Mouse (Mus musculus) MEL (cell line): Measurements from ENCODE around the gene Nhsl2. TPM values are rescaled to one million over a fixed set of nuclear protein-coding genes. Genes with fewer than 3 reads are reported as not detected.

Experiments used
- DNase-seq: peaks from one replicate; pipeline ENCODE4 v3.0.0; 2011; ENCODE audit warnings: low read depth, low spot score
- H3K27ac ChIP-seq: 2 replicates; pipeline ENCODE4 v1.5.1; 2012; ENCODE audit warnings: low read depth, mild to moderate bottlenecking, control low read depth, low read length, moderate library complexity; ENCODE audit not compliant: control insufficient read depth
- H3K27me3 ChIP-seq, 2 experiments: fragments of 150-350 bp in 1 of 2; sonication (generic) in 1 of 2; 2 replicates each; pipeline ENCODE4 v1.6.1; 2012; ENCODE audit warnings: low read length in 2 of 2, mild to moderate bottlenecking in 2 of 2, improper control_type of control experiment in 1 of 2, moderate library complexity in 1 of 2; ENCODE audit not compliant: insufficient read depth in 2 of 2, control insufficient read depth in 1 of 2
- H3K36me3 ChIP-seq, 2 experiments: 2 replicates each; pipeline ENCODE4 v1.6.1; 2012 to 2014; ENCODE audit warnings: low read length in 2 of 2, improper control_type of control experiment in 1 of 2, inconsistent platforms in 1 of 2, mild to moderate bottlenecking in 1 of 2; ENCODE audit not compliant: insufficient read depth in 2 of 2, control insufficient read depth in 1 of 2
- H3K4me1 ChIP-seq, 2 experiments: fragments of 150-350 bp in 1 of 2; sonication (generic) in 1 of 2; 2 replicates each; pipeline ENCODE4 v1.6.1; 2012; ENCODE audit warnings: low read length in 2 of 2, improper control_type of control experiment in 1 of 2, mild to moderate bottlenecking in 1 of 2; ENCODE audit not compliant: insufficient read depth in 2 of 2, control insufficient read depth in 1 of 2
- H3K4me3 ChIP-seq, 2 experiments: fragments of 150-350 bp in 1 of 2; sonication (generic) in 1 of 2; 2 replicates each; pipeline ENCODE4 v1.5.1; 2012; ENCODE audit warnings: low read depth in 2 of 2, low read length in 2 of 2, mild to moderate bottlenecking in 2 of 2, moderate library complexity in 2 of 2, control low read depth in 1 of 2, improper control_type of control experiment in 1 of 2; ENCODE audit not compliant: control insufficient read depth in 1 of 2, insufficient read depth in 1 of 2
- H3K79me2 ChIP-seq: 2 replicates; pipeline ENCODE4 v1.6.1; 2012; ENCODE audit warnings: mild to moderate bottlenecking, low read length, moderate library complexity; ENCODE audit not compliant: control insufficient read depth, poor library complexity, insufficient read depth
- H3K9ac ChIP-seq: 2 replicates; pipeline ENCODE4 v1.6.1; 2012; ENCODE audit warnings: low read depth, mild to moderate bottlenecking, control low read depth, low read length, moderate library complexity; ENCODE audit not compliant: control insufficient read depth, poor library complexity, severe bottlenecking
- H3K9me3 ChIP-seq: fragments of 150-350 bp; sonication (generic); replicated peaks from 2 replicates; pipeline ENCODE4 v1.6.1; 2012; ENCODE audit warnings: mild to moderate bottlenecking, low read length, improper control_type of control experiment, moderate library complexity; ENCODE audit not compliant: insufficient read depth
- CHD2 ChIP-seq: IDR thresholded peaks from 2 replicates; pipeline ENCODE4 v1.6.1; 2011; ENCODE audit warnings: low read length, improper control_type of control experiment
- CTCF ChIP-seq, 3 experiments: IDR thresholded peaks in 2 of 3; conservative IDR thresholded peaks in 1 of 3; 2 replicates each; pipeline ENCODE4 v1.5.1; 2011 to 2012; ENCODE audit warnings: low read length in 3 of 3, low read depth in 2 of 3, mild to moderate bottlenecking in 2 of 3, improper control_type of control experiment in 1 of 3, inconsistent platforms in 1 of 3, mixed read lengths in 1 of 3, moderate library complexity in 1 of 3; ENCODE audit not compliant: control insufficient read depth in 1 of 3, insufficient read depth in 1 of 3, poor library complexity in 1 of 3, severe bottlenecking in 1 of 3
- E2F4 ChIP-seq: IDR thresholded peaks from 2 replicates; pipeline ENCODE4 v1.6.1; 2011; ENCODE audit warnings: low read depth, low read length, improper control_type of control experiment, borderline replicate concordance
- ELF1 ChIP-seq: IDR thresholded peaks from 2 replicates; pipeline ENCODE4 v1.6.1; 2014; ENCODE audit warnings: low read depth, mild to moderate bottlenecking, inconsistent platforms, low read length, improper control_type of control experiment, moderate library complexity
- EP300 ChIP-seq, 2 experiments: IDR thresholded peaks; 2 replicates each; pipeline ENCODE4 v1.6.1; 2011; ENCODE audit warnings: improper control_type of control experiment in 2 of 2, low read length in 2 of 2, low read depth in 1 of 2, mild to moderate bottlenecking in 1 of 2
- GATA1 ChIP-seq: IDR thresholded peaks from 2 replicates; pipeline ENCODE4 v1.6.1; 2011; ENCODE audit warnings: low read depth, low read length, improper control_type of control experiment
- JUND ChIP-seq: IDR thresholded peaks from 2 replicates; pipeline ENCODE4 v1.6.1; 2011; ENCODE audit warnings: low read depth, mild to moderate bottlenecking, improper control_type of control experiment, low read length
- KAT2A ChIP-seq: conservative IDR thresholded peaks from 2 replicates; pipeline ENCODE4 v1.6.1; 2012; ENCODE audit warnings: low read depth, low read length, improper control_type of control experiment, inconsistent platforms
- MAFK ChIP-seq: IDR thresholded peaks from 2 replicates; pipeline ENCODE4 v1.6.1; 2011; ENCODE audit warnings: low read depth, mild to moderate bottlenecking, low read length, improper control_type of control experiment, borderline replicate concordance
- MAZ ChIP-seq: IDR thresholded peaks from 2 replicates; pipeline ENCODE4 v1.6.1; 2012; ENCODE audit warnings: low read depth, mild to moderate bottlenecking, inconsistent platforms, low read length, improper control_type of control experiment
- MEF2A ChIP-seq: IDR thresholded peaks from 2 replicates; pipeline ENCODE4 v1.6.1; 2014; ENCODE audit warnings: low read depth, mild to moderate bottlenecking, inconsistent platforms, low read length, improper control_type of control experiment; ENCODE audit not compliant: poor library complexity, insufficient replicate concordance, severe bottlenecking; ENCODE audit errors: extremely low read depth
- MXI1 ChIP-seq: IDR thresholded peaks from 2 replicates; pipeline ENCODE4 v1.6.1; 2011; ENCODE audit warnings: mild to moderate bottlenecking, low read depth, low read length, improper control_type of control experiment
- MYB ChIP-seq: IDR thresholded peaks from 2 replicates; pipeline ENCODE4 v1.6.1; 2011; ENCODE audit warnings: mild to moderate bottlenecking, low read depth, low read length, improper control_type of control experiment
- MYC ChIP-seq: IDR thresholded peaks from 2 replicates; pipeline ENCODE4 v1.6.1; 2011; ENCODE audit warnings: low read depth, mild to moderate bottlenecking, low read length, improper control_type of control experiment, moderate library complexity
- POLR2AphosphoS5 ChIP-seq: IDR thresholded peaks from 2 replicates; pipeline ENCODE4 v1.6.1; 2012; ENCODE audit warnings: low read depth, borderline replicate concordance, mild to moderate bottlenecking, inconsistent platforms, low read length, moderate library complexity, mixed read lengths
- RCOR1 ChIP-seq: IDR thresholded peaks from 2 replicates; pipeline ENCODE4 v1.6.1; 2012; ENCODE audit warnings: low read depth, mild to moderate bottlenecking, inconsistent platforms, low read length, improper control_type of control experiment
- TAL1 ChIP-seq: IDR thresholded peaks from 2 replicates; pipeline ENCODE4 v1.6.1; 2012; ENCODE audit warnings: mild to moderate bottlenecking, inconsistent platforms, low read length, moderate library complexity, mixed read lengths
- TBP ChIP-seq: IDR thresholded peaks from 2 replicates; pipeline ENCODE4 v1.8.0; 2011; ENCODE audit warnings: low read depth, low read length, improper control_type of control experiment
- ZC3H11A ChIP-seq: IDR thresholded peaks from 2 replicates; pipeline ENCODE4 v1.6.1; 2012; ENCODE audit warnings: low read depth, mild to moderate bottlenecking, inconsistent platforms, low read length, improper control_type of control experiment
- ZNF384 ChIP-seq: IDR thresholded peaks from 2 replicates; pipeline ENCODE4 v1.6.1; 2012; ENCODE audit warnings: low read depth, mild to moderate bottlenecking, inconsistent platforms, low read length, improper control_type of control experiment
- polyA plus RNA-seq, 2 experiments: library from polyadenylated mRNA; stranded (reverse) in 1 of 2; unstranded in 1 of 2; fragments of >175 nt in 1 of 2; fragments of >200 nt in 1 of 2; gene quantifications; 2 replicates each; pipeline versions ENCODE4 v1.2.1 to v1.2.4; 2012; ENCODE audit warnings: low replicate concordance in 2 of 2, low read depth in 1 of 2; ENCODE audit not compliant: insufficient read length in 2 of 2, insufficient read depth in 1 of 2, missing spikeins in 1 of 2
- total RNA-seq: library from RNA; depleted of rRNA; stranded (reverse); fragments of 300-350 nt; gene quantifications from 2 replicates; pipeline ENCODE4 v1.2.3, GENCODE M21; 2012

Nhsl2 gene
- total and polyA plus RNA-seq, 3 experiments, result 0.01 to 0.23 TPM; not detected in 1

DNA sequence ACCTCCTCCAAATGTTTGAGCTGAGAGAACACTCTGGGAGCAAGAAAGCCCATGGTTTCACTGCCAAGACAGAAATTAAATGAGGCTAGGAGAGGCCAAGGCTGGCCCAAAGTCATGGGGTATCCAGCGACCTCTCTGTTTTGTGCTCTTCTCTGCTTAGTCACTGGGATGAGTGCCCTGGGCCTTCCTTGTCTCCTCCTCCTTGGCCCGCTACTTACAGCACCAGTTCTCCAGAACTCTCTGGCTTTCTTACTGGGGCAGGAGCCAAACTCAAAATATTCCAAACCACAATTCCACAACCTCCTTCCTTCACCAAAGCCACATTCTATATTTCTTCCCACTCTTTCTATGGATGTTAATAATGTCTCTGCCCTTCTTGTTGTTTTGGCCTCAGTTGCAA lies 147.5 kb downstream of the Nhsl2 start:
- Histone ChIP-seq H3K4me3 (no peak overlapping the region), H3K4me1 (no peaks in the 10 kb centered on the region), H3K36me3 (no peaks in the 10 kb centered on the region), H3K27ac (no peak overlapping the region), H3K9ac (no peak overlapping the region), H3K27me3 (no peaks in the 10 kb centered on the region; a peak in 1 of 4 replicates), H3K9me3 (no peaks in the 10 kb centered on the region), H3K79me2 (no peaks in the 10 kb centered on the region)
- no peak for DNase-seq
- TF ChIP-seq MEF2A, result no peak
- TF ChIP-seq JUND, result no peak
- TF ChIP-seq POLR2AphosphoS5, result no peak
- no peak for TF ChIP-seq ELF1
- no peak for TF ChIP-seq ZC3H11A
- no peak for TF ChIP-seq EP300 (IDR thresholded peaks at IDR 0.05; ENCODE audit: low read depth in 1 of 2, low read length in 2 of 2)

DNA sequence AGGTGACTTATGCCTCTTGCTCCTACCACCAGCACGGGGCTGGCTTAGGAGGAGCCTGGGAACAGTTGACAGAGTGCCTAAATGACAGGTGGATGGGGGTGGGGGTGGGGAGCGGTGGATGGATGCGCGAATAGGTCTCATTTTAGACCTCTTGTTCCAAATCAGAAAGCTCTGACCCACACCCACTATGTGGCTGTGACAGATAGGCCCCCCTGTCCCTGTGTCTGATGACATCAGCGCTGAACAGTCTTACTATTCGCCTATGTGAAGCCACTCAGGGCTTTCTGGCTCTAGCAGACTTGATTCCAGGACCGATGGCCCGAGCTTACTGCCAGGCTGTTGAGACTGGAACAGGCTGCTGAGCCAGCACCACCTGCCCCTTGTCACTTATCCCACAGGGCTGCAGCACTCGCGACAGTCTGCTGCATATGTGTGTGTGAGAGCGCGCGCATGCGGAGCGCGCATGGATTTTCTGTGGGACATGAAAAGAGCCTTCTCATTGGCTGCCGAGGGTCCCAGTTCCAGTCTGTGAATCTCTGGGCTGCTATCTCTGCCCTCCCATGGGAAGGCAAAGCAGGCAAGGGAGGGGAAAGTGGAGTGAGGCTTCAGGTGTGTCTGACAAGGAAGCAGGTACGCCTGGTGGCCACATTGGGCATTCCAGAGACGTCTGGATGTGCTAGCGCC lies 154.6 kb downstream of the Nhsl2 start:
- DNase-seq, result no peak
- H3K36me3 ChIP-seq, result no peaks in the 10 kb centered on the region
- TF ChIP-seq ZNF384, result no peak
- no peak for TF ChIP-seq MYC
- TF ChIP-seq KAT2A, result no peak
- no peak for TF ChIP-seq RCOR1
- no peak for TF ChIP-seq GATA1
- TF ChIP-seq TAL1, result no peak
- no peak for TF ChIP-seq MYB
- no peak for TF ChIP-seq EP300 (IDR thresholded peaks at IDR 0.05; ENCODE audit: low read depth in 1 of 2, low read length in 2 of 2)
- TF ChIP-seq CHD2, result no peak
- no peak for TF ChIP-seq E2F4
- TF ChIP-seq MAFK, result no peak
- no peak for TF ChIP-seq CTCF (IDR thresholded peaks at IDR 0.05 in 2 of 3, conservative IDR thresholded peaks at IDR 0.05 in 1 of 3; ENCODE audit: control insufficient read depth in 1 of 3, insufficient read depth in 1 of 3, low read depth in 2 of 3, low read length in 3 of 3, poor library complexity in 1 of 3, severe bottlenecking in 1 of 3)
- no peak for TF ChIP-seq TBP
- TF ChIP-seq JUND, result no peak
- no peak for TF ChIP-seq POLR2AphosphoS5
- no peak for TF ChIP-seq MAZ
- no peak for TF ChIP-seq MXI1
- H3K4me1 ChIP-seq, result no peaks in the 10 kb centered on the region
- H3K27ac ChIP-seq, result no peak overlapping the region
- H3K27me3 ChIP-seq, result no peaks in the 10 kb centered on the region
- no peak overlapping the region for H3K9ac ChIP-seq
- H3K9me3 ChIP-seq, result no peaks in the 10 kb centered on the region
- no peaks in the 10 kb centered on the region for H3K79me2 ChIP-seq
- no peak overlapping the region for H3K4me3 ChIP-seq
